Mouse (Mus musculus) hindbrain, embryonic 16.5 days (tissue): ENCODE data around the gene Ryr3. TPM values are rescaled to one million over a fixed set of nuclear protein-coding genes. Genes with fewer than 3 reads are reported as not detected.

Experiments
- ATAC-seq: fragments of 200-750 bp; cut with Nextera tagmentation; 2 replicates; pipeline ENCODE4 v1.8.0; 2017; ENCODE audit warnings: moderate TSS enrichment, moderate library complexity
- H3K27ac ChIP-seq: fragments of 300-500 bp; sonication (generic); 2 replicates; pipeline ENCODE4 v1.5.1; 2014; ENCODE audit warnings: low read depth, mild to moderate bottlenecking, control low read depth, low read length, moderate library complexity
- H3K27me3 ChIP-seq: fragments of 300-500 bp; sonication (generic); replicated peaks from 2 replicates; pipeline ENCODE4 v1.6.1; 2014; ENCODE audit warnings: low read length; ENCODE audit not compliant: control insufficient read depth, insufficient read depth
- H3K36me3 ChIP-seq: fragments of 300-500 bp; sonication (generic); 2 replicates; pipeline ENCODE4 v1.6.1; 2014; ENCODE audit warnings: mild to moderate bottlenecking, low read length, moderate library complexity, mixed read lengths; ENCODE audit not compliant: control insufficient read depth, insufficient read depth
- H3K4me1 ChIP-seq: fragments of 300-500 bp; sonication (generic); 2 replicates; pipeline ENCODE4 v1.6.1; 2014; ENCODE audit warnings: low read depth, low read length; ENCODE audit not compliant: control insufficient read depth, insufficient read depth
- H3K4me2 ChIP-seq: fragments of 300-500 bp; sonication (generic); 2 replicates; pipeline ENCODE4 v1.6.1; 2014; ENCODE audit warnings: mild to moderate bottlenecking, low read length, control low read depth, moderate library complexity
- H3K4me3 ChIP-seq: fragments of 300-500 bp; sonication (generic); 2 replicates; pipeline ENCODE4 v1.5.1; 2014; ENCODE audit warnings: mild to moderate bottlenecking, low read length, control low read depth, moderate library complexity
- H3K9ac ChIP-seq: fragments of 300-500 bp; sonication (generic); 2 replicates; pipeline ENCODE4 v1.6.1; 2014; ENCODE audit warnings: low read depth, mild to moderate bottlenecking, control low read depth, low read length, moderate library complexity
- H3K9me3 ChIP-seq: fragments of 300-500 bp; sonication (generic); 2 replicates; pipeline ENCODE4 v1.6.1; 2014; ENCODE audit warnings: mild to moderate bottlenecking, low read length, moderate library complexity; ENCODE audit not compliant: control insufficient read depth
- WGBS: fragments of 180-500 bp; shearing (Covaris S2); extraction: QIAGEN DNeasy Blood & Tissue Kit; methylation state at CpG from one replicate; pipeline ENCODE4 v1.1.7; 2014; 5-methylcytosine and 5-hydroxymethylcytosine counted together
- polyA plus RNA-seq: library from polyadenylated mRNA; unstranded; fragments of >200 nt; fragmentation: Nextera tagmentation; extraction: Ambion mirVana; gene quantifications from 2 replicates; pipeline ENCODE4 v1.2.1, GENCODE M21; 2015

Ryr3 gene
- polyA plus RNA-seq, 1 experiment from 2014 or later = 7.6 TPM

- WGBS = 87% methylated on average over 4 of the region's 4 CpGs
- H3K27ac ChIP-seq = no peak overlapping the region
- H3K4me1 ChIP-seq = no peaks in the 10 kb centered on the region
- ATAC-seq = no peak
- no peaks in the 10 kb centered on the region for H3K9me3 ChIP-seq
- H3K4me3 ChIP-seq = no peak overlapping the region
- H3K4me2 ChIP-seq = no peak overlapping the region
- H3K27me3 ChIP-seq = no peaks in the 10 kb centered on the region
- no peak overlapping the region for H3K9ac ChIP-seq
- no peaks in the 10 kb centered on the region for H3K36me3 ChIP-seq
These were observed 502.2 kb downstream of the Ryr3 start for GRCm38 (mm10) chr2:112714648-112715047.

GRCm38 (mm10) chr2:112681817-112682216, 535.1 kb downstream of the Ryr3 start:
- Histone ChIP-seq H3K36me3 (no peaks in the 10 kb centered on the region; the same call in 1 of the 2 replicates), H3K27me3 (no peaks in the 10 kb centered on the region), H3K4me2 (no peak overlapping the region), H3K9me3 (no peaks in the 10 kb centered on the region), H3K4me1 (no peaks in the 10 kb centered on the region), H3K9ac (no peak overlapping the region), H3K4me3 (no peak overlapping the region), H3K27ac (no peak overlapping the region)
- no peak for ATAC-seq
- WGBS = 78% methylated on average over 5 of the region's 5 CpGs

DNA sequence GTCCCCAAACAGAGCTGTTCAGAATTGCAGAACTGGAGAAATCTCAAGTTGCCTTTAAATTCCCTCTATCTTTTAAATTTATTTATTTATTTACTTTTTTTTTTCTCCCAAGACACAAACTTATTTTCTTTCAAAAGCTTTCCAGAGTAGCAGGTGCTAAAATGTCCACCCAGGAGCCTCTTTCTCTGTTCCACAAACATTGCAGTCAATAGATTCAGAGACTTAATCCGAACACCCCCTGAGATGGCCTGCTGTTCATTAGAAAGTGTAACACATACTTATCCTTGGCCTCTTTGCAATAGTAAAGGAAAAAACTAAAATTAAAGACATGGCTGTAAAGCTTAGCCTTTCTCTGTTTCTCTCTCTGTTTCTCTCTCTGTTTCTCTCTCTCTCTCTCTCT, 539.6 kb downstream of the Ryr3 start:
- no peaks in the 10 kb centered on the region for H3K9me3 ChIP-seq
- H3K9ac ChIP-seq = no peak overlapping the region
- ATAC-seq = no peak
- 53% methylated on average over 1 of the region's 1 CpGs for WGBS
- H3K27me3 ChIP-seq = no peaks in the 10 kb centered on the region
- no peaks in the 10 kb centered on the region for H3K36me3 ChIP-seq
- no peak overlapping the region for H3K4me2 ChIP-seq
- no peak overlapping the region for H3K27ac ChIP-seq
- no peaks in the 10 kb centered on the region for H3K4me1 ChIP-seq
- no peak overlapping the region for H3K4me3 ChIP-seq

DNA sequence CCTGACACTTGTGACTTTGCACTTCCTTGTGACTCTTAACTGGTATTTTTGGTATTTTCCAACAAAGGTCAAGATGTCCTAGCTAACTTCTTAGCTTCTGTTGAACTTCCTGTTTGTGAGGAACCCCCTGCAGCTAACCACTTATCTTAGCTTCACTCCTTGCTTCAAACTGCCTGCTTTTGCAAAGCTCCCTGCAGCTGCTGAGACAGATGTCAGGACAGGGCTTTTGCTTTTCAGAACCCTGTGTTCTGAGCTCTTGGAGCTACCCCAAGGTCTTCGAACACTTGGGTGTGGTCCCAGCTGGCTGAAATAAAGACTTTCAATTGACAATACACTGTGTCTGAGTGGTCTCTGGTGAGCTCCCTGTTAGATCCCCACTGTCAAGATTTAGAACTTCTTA, 540.2 kb downstream of the Ryr3 start:
- WGBS = 59% methylated on average over 1 of the region's 1 CpGs

DNA sequence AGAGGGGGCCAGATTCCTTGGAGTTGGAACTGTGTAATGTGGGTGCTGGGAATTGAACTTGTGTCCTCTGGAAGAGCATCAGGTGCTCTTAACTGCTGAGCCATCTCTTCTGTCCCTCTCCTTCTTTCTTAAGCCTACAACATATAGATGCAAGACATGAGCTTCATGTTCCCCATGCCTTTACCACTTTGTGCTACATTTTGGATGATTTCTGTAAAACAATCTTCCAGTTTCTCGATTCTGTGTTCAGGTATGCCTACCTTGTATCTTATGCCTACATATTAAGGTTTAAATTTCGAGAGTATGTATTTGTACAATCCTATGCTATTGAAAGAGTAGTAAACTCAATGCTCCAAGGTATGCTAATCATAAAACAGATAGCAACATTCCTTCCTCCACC, 540.7 kb downstream of the Ryr3 start:
- no peak for ATAC-seq
- Histone ChIP-seq H3K27me3 (no peaks in the 10 kb centered on the region), H3K9ac (no peak overlapping the region), H3K36me3 (no peaks in the 10 kb centered on the region), H3K9me3 (no peaks in the 10 kb centered on the region), H3K4me2 (no peak overlapping the region), H3K27ac (no peak overlapping the region), H3K4me3 (no peak overlapping the region), H3K4me1 (no peaks in the 10 kb centered on the region)
- 86% methylated on average over 2 of the region's 2 CpGs for WGBS

More for the DNA sequence above, 540.2 kb downstream of the Ryr3 start:
- Histone ChIP-seq H3K4me2 (no peak overlapping the region), H3K9me3 (no peaks in the 10 kb centered on the region), H3K27me3 (no peaks in the 10 kb centered on the region), H3K4me1 (no peaks in the 10 kb centered on the region), H3K9ac (no peak overlapping the region), H3K27ac (no peak overlapping the region), H3K36me3 (no peaks in the 10 kb centered on the region), H3K4me3 (no peak overlapping the region)
- no peak for ATAC-seq

DNA sequence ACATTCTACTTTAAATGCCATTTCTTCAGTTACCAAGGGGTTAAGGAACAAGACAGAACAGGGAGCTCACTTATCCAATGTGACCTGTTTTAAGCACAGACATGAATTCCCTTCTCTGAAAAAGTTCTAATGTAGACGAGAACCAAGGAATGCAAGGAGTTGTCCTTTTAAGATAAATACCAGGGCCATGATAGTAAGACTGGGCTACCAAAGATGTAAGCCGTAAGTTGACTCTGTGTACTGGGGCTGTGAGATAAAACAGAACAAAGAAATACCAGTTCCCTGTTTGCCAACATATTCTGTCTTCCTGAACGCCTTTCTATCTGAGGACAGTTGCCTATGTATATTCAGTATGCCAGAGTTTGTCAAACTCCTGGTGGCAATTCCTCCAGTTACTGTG, 547.4 kb downstream of the Ryr3 start:
- Histone ChIP-seq H3K4me2 (no peak overlapping the region), H3K4me3 (no peak overlapping the region), H3K9ac (no peak overlapping the region), H3K4me1 (no peaks in the 10 kb centered on the region), H3K27me3 (no peaks in the 10 kb centered on the region), H3K36me3 (no peaks in the 10 kb centered on the region), H3K9me3 (no peaks in the 10 kb centered on the region), H3K27ac (no peak overlapping the region)
- WGBS = 89% methylated on average over 3 of the region's 3 CpGs
- no peak for ATAC-seq

DNA sequence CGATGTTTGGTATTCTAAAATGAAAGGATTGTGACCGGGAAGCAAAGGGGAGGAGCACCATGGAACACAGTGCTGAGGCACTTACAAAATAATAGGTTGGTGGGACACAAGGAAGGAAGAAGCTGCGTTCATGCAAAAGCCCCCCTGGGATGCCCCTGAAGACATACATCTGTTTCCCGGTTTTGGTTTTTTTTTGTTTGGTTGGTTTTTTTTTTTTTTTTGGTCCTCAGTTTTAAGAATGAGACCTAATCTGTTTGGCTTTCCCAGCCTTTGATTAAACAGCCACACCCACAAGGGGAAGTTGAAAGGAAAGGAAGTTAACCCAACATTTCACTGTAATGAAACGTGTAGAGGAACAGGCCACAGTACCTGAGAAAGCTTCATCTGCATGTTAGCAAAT, 560.8 kb downstream of the Ryr3 start:
- H3K36me3 ChIP-seq = no peaks in the 10 kb centered on the region
- no peak for ATAC-seq
- no peak overlapping the region for H3K27ac ChIP-seq
- H3K9me3 ChIP-seq = no peaks in the 10 kb centered on the region
- H3K4me2 ChIP-seq = no peak overlapping the region
- WGBS = 64% methylated on average over 5 of the region's 5 CpGs
- no peaks in the 10 kb centered on the region for H3K4me1 ChIP-seq
- H3K27me3 ChIP-seq = no peaks in the 10 kb centered on the region
- no peak overlapping the region for H3K4me3 ChIP-seq
- H3K9ac ChIP-seq = no peak overlapping the region

- Histone ChIP-seq H3K9me3 (no peaks in the 10 kb centered on the region), H3K9ac (no peak overlapping the region), H3K27ac (no peak overlapping the region), H3K4me3 (no peak overlapping the region), H3K27me3 (no peaks in the 10 kb centered on the region), H3K4me2 (no peak overlapping the region), H3K4me1 (no peaks in the 10 kb centered on the region), H3K36me3 (no peaks in the 10 kb centered on the region)
- 83% methylated on average over 3 of the region's 3 CpGs for WGBS
- ATAC-seq = no peak
These were observed 563.1 kb downstream of the Ryr3 start for GRCm38 (mm10) chr2:112653836-112654235.

- no peak for ATAC-seq
- Histone ChIP-seq H3K4me3 (no peak overlapping the region), H3K4me2 (no peak overlapping the region), H3K36me3 (0 out of 2 replicates have a peak, but pooled peaks cover 4% of the 10 kb centered on the region), H3K9ac (no peak overlapping the region), H3K9me3 (no peaks in the 10 kb centered on the region), H3K27me3 (no peaks in the 10 kb centered on the region), H3K4me1 (no peaks in the 10 kb centered on the region), H3K27ac (no peak overlapping the region)
- 93% methylated on average over 5 of the region's 5 CpGs for WGBS
These were observed 579.7 kb downstream of the Ryr3 start for GRCm38 (mm10) chr2:112637206-112637605.

DNA sequence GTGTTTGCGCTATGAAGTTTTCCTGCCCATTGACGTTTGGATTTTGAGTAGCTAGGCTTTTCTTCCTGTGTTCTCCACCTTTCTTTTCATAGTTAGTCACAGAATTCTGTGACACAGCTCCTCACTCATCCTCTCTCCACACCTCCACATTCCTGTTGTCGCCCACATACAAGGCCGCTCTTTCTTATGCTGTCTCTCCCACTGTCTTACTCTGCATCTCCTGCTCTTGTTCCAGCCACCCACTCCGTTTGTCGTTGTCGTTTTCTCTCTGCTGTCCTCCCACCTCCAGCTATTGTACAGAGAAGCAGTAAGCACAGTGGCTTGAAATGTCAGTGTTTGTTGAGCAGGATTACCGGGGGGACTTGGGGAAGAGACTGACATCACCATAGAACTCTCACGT, 584.4 kb downstream of the Ryr3 start:
- no peaks in the 10 kb centered on the region for H3K9me3 ChIP-seq
- WGBS = 87% methylated on average over 9 of the region's 9 CpGs

More for the DNA sequence above, 584.4 kb downstream of the Ryr3 start:
- H3K4me1 ChIP-seq = no peaks in the 10 kb centered on the region
- H3K27me3 ChIP-seq = no peaks in the 10 kb centered on the region
- ATAC-seq = no peak
- no peak overlapping the region for H3K4me3 ChIP-seq
- 0 out of 2 replicates have a peak, but pooled peaks cover 4% of the 10 kb centered on the region for H3K36me3 ChIP-seq
- no peak overlapping the region for H3K4me2 ChIP-seq
- no peak overlapping the region for H3K27ac ChIP-seq
- no peak overlapping the region for H3K9ac ChIP-seq
